Mouse (Mus musculus): ENCODE measurements around the gene Itgb2l. TPM values are rescaled to one million over a fixed set of nuclear protein-coding genes. Genes with fewer than 3 reads are reported as not detected.

Itgb2l gene
- total RNA-seq, 2 experiments from 2014 or later, result not detected

Other genes starting within 250 kb of the Itgb2l start
- gene Sh3bgr, start 243.2 kb downstream of the Itgb2l start, total RNA-seq (2021), result 100 to 1,000 TPM; 593 to 606 TPM
- not detected for gene B3galt5, start 207.8 kb downstream of the Itgb2l start, total RNA-seq (2021)
- 1 to 10 TPM; 2.6 TPM for gene Pcp4, start 24.0 kb upstream of the Itgb2l start, total RNA-seq (2021)